Mouse (Mus musculus): ENCODE data around the gene Car14. TPM values are rescaled to one million over a fixed set of nuclear protein-coding genes. Genes with fewer than 3 reads are reported as not detected.
"Not testable (repeated sequence)": the region's sequence is repeated elsewhere in the genome, so short reads cannot be mapped to it uniquely, and the experiment has no call there.

Gene Car14
- polyA plus RNA-seq, 1 experiment = 63.2 TPM

DNA sequence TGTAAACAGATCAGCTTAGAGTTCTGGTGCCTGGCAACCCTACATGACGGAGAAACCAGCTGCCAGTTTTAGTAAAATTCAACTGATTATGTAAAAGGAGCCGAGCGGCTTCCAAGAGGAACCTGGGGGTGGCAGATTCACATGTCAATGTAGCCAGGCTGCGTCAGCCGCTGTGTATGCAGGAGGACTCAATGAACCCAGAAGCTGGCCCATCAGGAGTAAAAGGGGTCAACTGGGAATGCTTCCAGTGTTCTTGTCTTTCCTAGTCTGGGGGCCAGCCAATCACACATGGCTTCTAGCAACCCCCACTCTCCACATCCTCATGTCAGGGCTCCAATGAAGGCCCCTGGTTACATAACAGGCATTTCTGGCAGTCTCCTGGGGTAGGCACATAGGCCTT, 39.4 kb downstream of the Car14 start:
- 33% methylated on average over 5 of the region's 5 CpGs for WGBS
- Histone ChIP-seq H3K4me3 (replicated peaks; ENCODE audit: insufficient read depth, low read depth, low read length) (no peak overlapping the region), H3K27me3 (ENCODE audit: control insufficient read depth, insufficient read depth, low read length) (no peaks in the 10 kb centered on the region), H3K27ac (ENCODE audit: insufficient read depth, low read length) (peak overlapping the region; percentile 43; the same call in 1 of the 2 replicates), H3K4me1 (ENCODE audit: control insufficient read depth, insufficient read depth, low read length) (peaks cover 14% of the 10 kb centered on the region)
- TF ChIP-seq POLR2A (IDR thresholded peaks at IDR 0.05; ENCODE audit: borderline replicate concordance, insufficient read depth, low read length) = no peak
- no peak for TF ChIP-seq CTCF (IDR thresholded peaks at IDR 0.05; ENCODE audit: borderline replicate concordance, insufficient read depth, low read depth, low read length)
- peak; percentile 34 to 35 for DNase-seq

DNA sequence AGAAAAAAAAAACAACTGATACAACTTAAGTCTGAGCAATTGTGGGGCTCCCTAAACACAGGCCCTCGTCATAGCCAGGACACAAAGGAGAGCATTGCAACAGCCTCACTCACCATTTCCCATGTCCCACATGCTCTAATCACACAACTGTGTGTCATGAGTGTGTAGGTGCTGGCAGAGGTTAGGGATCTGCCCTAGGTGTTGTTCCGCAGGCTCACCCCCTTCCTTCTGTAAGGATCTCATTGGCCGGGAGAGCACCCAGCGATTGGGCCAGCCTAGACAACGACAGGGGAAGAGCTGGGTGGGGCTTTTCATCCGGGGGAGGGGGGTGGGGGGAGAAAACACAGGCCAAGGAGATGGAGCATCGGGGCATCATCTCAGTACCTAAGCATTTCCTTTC, 40.9 kb downstream of the Car14 start:
- no peak for TF ChIP-seq CTCF (IDR thresholded peaks at IDR 0.05; ENCODE audit: borderline replicate concordance, insufficient read depth, low read depth, low read length)
- no peak for TF ChIP-seq POLR2A (IDR thresholded peaks at IDR 0.05; ENCODE audit: borderline replicate concordance, insufficient read depth, low read length)
- Histone ChIP-seq H3K27ac (ENCODE audit: insufficient read depth, low read length) (no peak overlapping the region), H3K4me1 (ENCODE audit: control insufficient read depth, insufficient read depth, low read length) (peaks cover 9% of the 10 kb centered on the region; the same call in 1 of the 2 replicates), H3K4me3 (replicated peaks; ENCODE audit: insufficient read depth, low read depth, low read length) (no peak overlapping the region), H3K27me3 (ENCODE audit: control insufficient read depth, insufficient read depth, low read length) (no peaks in the 10 kb centered on the region)
- WGBS = 76% methylated on average over 7 of the region's 7 CpGs
- no peak for DNase-seq

DNA sequence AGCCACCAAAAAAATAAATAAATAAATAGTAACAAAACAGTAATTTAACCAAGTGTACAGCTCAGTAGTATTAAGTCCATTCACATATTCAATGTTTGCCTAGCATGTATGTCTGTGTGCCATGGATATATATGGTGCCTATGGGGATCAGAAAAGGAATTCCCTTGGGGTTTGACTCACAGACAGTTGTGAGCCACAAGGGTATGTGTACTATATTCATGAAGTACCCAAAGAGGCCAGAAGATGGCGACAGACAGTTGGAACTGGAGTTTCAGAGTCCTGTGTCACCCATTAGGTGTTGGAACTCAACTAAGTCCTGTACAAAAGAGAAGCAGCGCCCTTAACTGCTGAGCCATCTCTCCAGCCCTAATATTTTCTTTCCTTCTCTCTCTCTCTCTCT, 42.7 kb downstream of the Car14 start:
- no peaks in the 10 kb centered on the region for H3K27me3 ChIP-seq (ENCODE audit: control insufficient read depth, insufficient read depth, low read length)
- no peak overlapping the region for H3K4me3 ChIP-seq (replicated peaks; ENCODE audit: insufficient read depth, low read depth, low read length)
- WGBS = 37% methylated on average over 2 of the region's 2 CpGs
- DNase-seq = peak in 1 of 2 experiments; percentile 68
- H3K27ac ChIP-seq (ENCODE audit: insufficient read depth, low read length) = no peak overlapping the region
- peak; percentile 54 for TF ChIP-seq CTCF (IDR thresholded peaks at IDR 0.05; ENCODE audit: borderline replicate concordance, insufficient read depth, low read depth, low read length)
- TF ChIP-seq POLR2A (IDR thresholded peaks at IDR 0.05; ENCODE audit: borderline replicate concordance, insufficient read depth, low read length) = no peak
- peaks cover 9% of the 10 kb centered on the region; the same call in 1 of the 2 replicates for H3K4me1 ChIP-seq (ENCODE audit: control insufficient read depth, insufficient read depth, low read length)

DNA sequence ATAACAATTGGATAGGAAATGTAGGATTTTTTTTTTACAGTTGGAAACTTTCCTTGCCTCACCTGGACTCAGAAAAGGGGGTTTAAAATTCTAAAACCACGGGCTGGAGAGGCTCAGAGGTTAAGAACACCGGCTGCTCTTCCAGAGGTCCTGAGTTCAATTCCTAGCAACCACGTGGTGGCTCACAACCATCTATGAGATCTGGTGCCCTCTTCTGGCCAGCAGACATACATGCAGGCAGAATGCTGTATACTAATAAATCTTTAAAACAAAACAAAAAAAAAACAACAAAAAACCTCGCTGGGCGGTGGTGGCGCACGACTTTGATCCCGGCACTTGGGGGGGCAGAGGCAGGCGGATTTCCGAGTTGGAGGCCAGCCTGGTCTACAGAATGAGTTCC, 43.3 kb downstream of the Car14 start:
- H3K27me3 ChIP-seq (ENCODE audit: control insufficient read depth, insufficient read depth, low read length) = no peaks in the 10 kb centered on the region
- TF ChIP-seq CTCF (IDR thresholded peaks at IDR 0.05; ENCODE audit: borderline replicate concordance, insufficient read depth, low read depth, low read length) = peak; percentile 3; the same call in 1 of the 2 replicates
- no peak for TF ChIP-seq POLR2A (IDR thresholded peaks at IDR 0.05; ENCODE audit: borderline replicate concordance, insufficient read depth, low read length)
- DNase-seq = no peak
- no peak overlapping the region for H3K4me3 ChIP-seq (replicated peaks; ENCODE audit: insufficient read depth, low read depth, low read length)
- 78% methylated on average over 10 of the region's 10 CpGs for WGBS
- no peak overlapping the region for H3K27ac ChIP-seq (ENCODE audit: insufficient read depth, low read length)
- peaks cover 9% of the 10 kb centered on the region; the same call in 1 of the 2 replicates for H3K4me1 ChIP-seq (ENCODE audit: control insufficient read depth, insufficient read depth, low read length)

DNA sequence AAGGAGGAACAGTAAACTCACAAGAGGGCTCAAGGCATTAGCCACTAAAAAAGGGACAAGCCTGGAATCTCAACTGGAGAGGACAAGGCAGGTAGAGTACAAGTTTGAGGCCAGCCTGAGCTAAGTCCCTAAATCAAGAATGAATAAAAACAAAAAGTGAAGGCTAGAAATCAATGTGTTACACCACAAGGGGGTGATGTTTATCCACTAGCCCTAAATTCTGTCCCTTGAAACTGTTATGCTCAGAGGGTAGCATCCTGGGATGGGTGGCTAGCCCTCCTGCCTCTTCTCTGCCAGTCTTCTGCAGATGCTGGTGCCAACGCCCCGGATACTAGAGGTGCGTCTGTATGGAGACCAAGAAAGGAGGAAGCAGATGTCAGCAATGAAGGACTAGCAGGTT, 44.2 kb downstream of the Car14 start:
- DNase-seq = no peak
- Histone ChIP-seq H3K4me1 (ENCODE audit: control insufficient read depth, insufficient read depth, low read length) (peaks cover 9% of the 10 kb centered on the region; the same call in 1 of the 2 replicates), H3K4me3 (replicated peaks; ENCODE audit: insufficient read depth, low read depth, low read length) (no peak overlapping the region), H3K27me3 (ENCODE audit: control insufficient read depth, insufficient read depth, low read length) (no peaks in the 10 kb centered on the region), H3K27ac (ENCODE audit: insufficient read depth, low read length) (no peak overlapping the region)
- no peak for TF ChIP-seq POLR2A (IDR thresholded peaks at IDR 0.05; ENCODE audit: borderline replicate concordance, insufficient read depth, low read length)
- no peak for TF ChIP-seq CTCF (IDR thresholded peaks at IDR 0.05; ENCODE audit: borderline replicate concordance, insufficient read depth, low read depth, low read length)
- 56% methylated on average over 3 of the region's 3 CpGs for WGBS

DNA sequence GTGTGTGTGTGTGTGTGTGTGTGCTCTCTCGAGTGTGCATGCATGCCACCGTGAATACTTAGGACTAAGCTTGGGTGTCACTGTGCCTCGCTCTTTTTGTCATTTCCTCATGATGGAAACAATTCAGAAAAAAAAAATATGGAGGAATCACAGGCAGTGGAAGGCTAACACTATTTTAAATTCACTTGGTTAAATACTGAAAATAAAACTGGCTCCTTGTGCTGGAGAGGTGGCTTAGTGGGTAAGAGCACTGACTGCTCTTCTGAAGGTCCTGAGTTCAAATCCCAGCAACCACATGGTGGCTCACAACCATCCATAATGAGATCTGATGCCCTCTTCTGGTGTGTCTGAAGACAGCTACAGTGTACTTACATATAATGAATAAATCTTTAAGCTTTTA, 46.2 kb downstream of the Car14 start:
- not testable (repeated sequence) for H3K27ac ChIP-seq (ENCODE audit: insufficient read depth, low read length); H3K4me1 ChIP-seq (ENCODE audit: control insufficient read depth, insufficient read depth, low read length); H3K4me3 ChIP-seq (replicated peaks; ENCODE audit: insufficient read depth, low read depth, low read length); DNase-seq; H3K27me3 ChIP-seq (ENCODE audit: control insufficient read depth, insufficient read depth, low read length)
- WGBS = 71% methylated on average over 3 of the region's 3 CpGs

DNA sequence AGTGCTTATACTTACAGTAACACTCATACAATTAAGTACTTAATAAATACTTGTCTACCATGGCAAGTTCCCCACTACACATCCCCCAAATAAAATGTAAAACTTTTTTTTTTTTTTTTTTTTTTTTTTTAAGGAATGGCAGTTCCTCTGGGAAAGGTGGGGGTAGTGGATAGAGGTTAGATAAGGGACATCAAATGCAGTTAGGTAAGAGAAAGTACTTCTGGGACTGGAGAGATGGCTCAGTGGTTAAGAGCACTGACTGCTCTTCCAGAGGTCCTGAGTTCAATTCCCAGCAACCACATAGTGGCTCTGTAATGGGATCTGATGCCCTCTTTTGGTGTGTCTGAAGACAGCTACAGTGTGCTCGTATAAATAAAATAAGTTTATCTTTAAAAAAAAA, 47.4 kb downstream of the Car14 start:
- H3K4me3 ChIP-seq (replicated peaks; ENCODE audit: insufficient read depth, low read depth, low read length); H3K4me1 ChIP-seq (ENCODE audit: control insufficient read depth, insufficient read depth, low read length); H3K27ac ChIP-seq (ENCODE audit: insufficient read depth, low read length); DNase-seq; H3K27me3 ChIP-seq (ENCODE audit: control insufficient read depth, insufficient read depth, low read length): not testable (repeated sequence)
- WGBS = 83% methylated on average over 1 of the region's 1 CpGs

DNA sequence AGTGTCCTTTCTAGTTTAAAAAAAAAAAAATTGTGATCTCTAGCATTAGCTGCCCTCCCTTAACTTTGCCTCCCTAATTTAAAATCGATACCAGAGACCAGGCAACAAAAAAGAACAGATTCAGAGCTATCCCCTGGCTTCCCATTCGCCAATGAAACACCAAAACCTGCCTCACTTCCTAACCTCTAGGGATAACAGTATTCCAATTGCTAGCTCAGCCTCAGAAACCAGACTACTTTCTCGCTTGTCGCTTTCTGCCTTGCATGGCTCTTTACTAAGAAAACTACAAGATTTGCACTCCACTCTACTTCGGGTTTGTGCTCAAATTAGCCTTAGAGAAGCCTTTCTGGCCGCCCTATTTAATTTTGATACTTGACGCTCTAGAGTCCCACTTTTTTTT, 48.4 kb downstream of the Car14 start:
- Histone ChIP-seq H3K27me3 (ENCODE audit: control insufficient read depth, insufficient read depth, low read length) (no peaks in the 10 kb centered on the region), H3K27ac (ENCODE audit: insufficient read depth, low read length) (0 out of 2 replicates have a peak overlapping the region, but pooled peaks have one; percentile 8), H3K4me1 (ENCODE audit: control insufficient read depth, insufficient read depth, low read length) (no peaks in the 10 kb centered on the region), H3K4me3 (replicated peaks; ENCODE audit: insufficient read depth, low read depth, low read length) (peak overlapping the region; percentile 66)
- no peak for TF ChIP-seq CTCF (IDR thresholded peaks at IDR 0.05; ENCODE audit: borderline replicate concordance, insufficient read depth, low read depth, low read length)
- no peak for TF ChIP-seq POLR2A (IDR thresholded peaks at IDR 0.05; ENCODE audit: borderline replicate concordance, insufficient read depth, low read length)
- DNase-seq = no peak
- WGBS = 21% methylated on average over 7 of the region's 7 CpGs
